Mouse (Mus musculus): ENCODE data around the gene Olfr933.

The Olfr933 gene

GRCm38 (mm10) chr9:38972013-38972412 lies at the start of gene Olfr933:
Olfr933 (plus strand) TSS chr9:38972313.
- DNase-seq (ENCODE audit: low spot score): no peak

- no peak for DNase-seq (ENCODE audit: low spot score)
These were observed 42.6 kb upstream of the Olfr933 start, which contains the start of gene Olfr930 for GRCm38 (mm10) chr9:38929509-38929908. Olfr930 (plus strand) TSS chr9:38929809.

GRCm38 (mm10) chr9:38953401-38954123 lies 18.6 kb upstream of the Olfr933 start:
- no peak for DNase-seq (ENCODE audit: low spot score)

GRCm38 (mm10) chr9:38954124-38954416 lies 18.0 kb upstream of the Olfr933 start:
- no peak for DNase-seq (ENCODE audit: low spot score)

GRCm38 (mm10) chr9:38988215-38988614 lies 16.1 kb downstream of the Olfr933 start, which contains the start of gene Olfr934:
Olfr934 (minus strand) TSS chr9:38988315.
- no peak for DNase-seq (ENCODE audit: low spot score)

- no peak for DNase-seq (ENCODE audit: low spot score)
These were observed 27.5 kb downstream of the Olfr933 start, which contains the start of gene Olfr935 for GRCm38 (mm10) chr9:38999583-38999982. Olfr935 (minus strand) TSS chr9:38999683.

- no peak for DNase-seq (ENCODE audit: low spot score)
These were observed 51.2 kb downstream of the Olfr933 start, which contains the start of gene Olfr146 for GRCm38 (mm10) chr9:39023277-39023676. Olfr146 (minus strand) TSS chr9:39023377.
